Mouse (Mus musculus) forelimb bud, embryonic 11.5 days (tissue): ENCODE measurements around the gene Tor1b.
"Not testable (repeated sequence)": the region's sequence is repeated elsewhere in the genome, so short reads cannot be mapped to it uniquely, and the experiment has no call there.

Source experiments
- DNase-seq: peaks from one replicate; pipeline ENCODE4 v3.0.0-alpha.2; 2012; ENCODE audit warnings: low read depth, low spot score

Tor1b gene

DNA sequence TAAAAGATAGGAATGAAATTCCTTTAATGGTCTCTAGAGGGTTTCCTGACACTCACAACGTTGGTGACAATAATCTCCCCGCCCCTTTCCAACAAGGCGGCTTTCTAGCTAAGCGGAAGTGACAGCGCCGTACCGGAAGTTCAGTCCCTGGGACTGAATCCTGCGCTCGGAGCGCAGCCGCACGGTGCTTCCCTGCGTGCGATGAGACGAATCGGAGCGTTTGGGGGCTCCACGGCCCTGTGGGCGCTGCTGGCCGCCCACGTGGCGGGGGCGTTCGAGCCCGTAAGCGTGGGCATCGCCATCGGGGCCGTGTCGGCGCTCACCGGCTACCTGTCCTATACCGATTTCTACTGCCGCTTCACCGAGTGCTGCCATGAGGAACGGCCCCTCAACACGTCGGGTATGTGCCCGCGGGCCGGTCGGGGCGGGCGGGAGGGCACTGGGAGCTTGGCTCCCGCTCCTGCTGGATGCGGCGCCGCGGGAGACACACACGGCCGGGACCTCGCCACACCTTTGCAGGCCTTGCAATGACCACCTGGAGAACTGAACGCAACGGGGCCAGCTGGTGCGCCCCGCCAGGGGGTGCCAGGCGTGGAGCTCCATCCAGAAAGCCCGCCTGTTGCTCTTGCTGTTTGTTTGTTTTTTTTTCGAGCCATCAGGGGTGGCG is at the start of gene Tor1b:
Gene Tor1b (plus strand): TSS at position 136 of the 667 bp plus-strand sequence.
- peak; percentile 89 for DNase-seq

GRCm38 (mm10) chr2:30904231-30904630 is 48.5 kb upstream of the Tor1b start:
- no peak for DNase-seq

DNA sequence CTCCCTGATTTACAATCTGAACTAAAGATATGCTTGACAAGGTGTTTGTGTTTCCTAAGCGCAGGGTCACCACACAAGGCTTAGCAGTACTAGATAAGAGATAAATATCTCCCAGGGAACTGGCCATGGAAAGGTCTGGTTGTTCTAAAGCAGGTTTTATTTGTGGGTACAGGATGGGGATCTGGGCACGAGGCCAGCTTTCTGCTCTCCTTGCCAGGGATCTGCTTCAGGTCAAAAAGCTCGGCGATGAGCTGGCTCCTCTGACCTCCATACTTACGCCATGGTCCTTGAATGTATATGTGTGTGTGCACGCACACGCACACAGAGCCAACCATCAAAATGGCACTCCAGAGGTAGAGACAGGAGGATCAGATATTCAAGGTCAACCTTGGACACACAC is 47.8 kb upstream of the Tor1b start:
- DNase-seq, result no peak

GRCm38 (mm10) chr2:30905906-30906305 is 46.9 kb upstream of the Tor1b start:
- no peak for DNase-seq

DNA sequence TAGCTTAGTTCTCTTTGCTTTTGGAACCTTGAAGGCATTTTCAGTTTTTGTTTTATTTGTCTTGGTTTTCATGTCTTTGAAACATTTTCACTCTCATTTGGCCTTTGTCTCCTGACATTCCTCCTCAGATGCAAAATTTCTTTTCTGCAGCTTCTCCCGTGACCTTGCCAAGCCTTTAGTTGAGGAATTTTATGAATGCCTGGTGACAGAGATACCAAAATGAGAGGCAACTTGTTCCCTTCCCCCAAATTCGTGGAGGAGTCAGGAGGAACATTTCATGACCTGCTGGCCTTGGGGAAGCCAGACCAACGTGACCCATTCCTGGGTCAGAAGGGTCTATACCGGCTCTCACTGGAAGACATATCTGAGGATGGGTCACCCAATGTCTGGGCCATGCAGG is 46.1 kb upstream of the Tor1b start:
- no peak for DNase-seq

DNA sequence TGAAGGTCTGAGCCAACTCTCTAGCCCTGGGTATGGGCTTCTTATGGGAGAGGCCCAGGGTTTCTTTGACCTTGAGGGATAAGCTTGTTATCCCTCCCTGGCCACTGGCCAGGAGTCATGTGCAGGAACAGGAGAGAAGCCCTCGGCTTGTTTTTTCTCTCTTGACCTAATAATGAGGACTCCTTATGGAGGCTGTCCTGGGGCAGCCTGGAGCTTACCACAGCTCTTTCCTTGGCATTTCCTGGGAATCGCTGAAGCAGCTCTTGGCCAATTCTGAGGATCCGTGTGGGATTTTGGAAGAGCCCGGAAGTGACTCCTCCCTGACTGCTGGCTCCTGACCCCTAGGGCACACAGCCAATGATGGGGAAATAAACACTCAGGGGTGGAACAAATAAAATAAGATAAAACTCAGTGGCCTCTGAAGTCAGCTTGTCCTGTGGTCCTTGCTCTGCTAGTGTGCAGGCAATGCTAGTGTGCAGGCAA is 40.4 kb upstream of the Tor1b start:
- no peak for DNase-seq

- no peak for DNase-seq
Observed at GRCm38 (mm10) chr2:30913022-30913421, 39.7 kb upstream of the Tor1b start.

DNA sequence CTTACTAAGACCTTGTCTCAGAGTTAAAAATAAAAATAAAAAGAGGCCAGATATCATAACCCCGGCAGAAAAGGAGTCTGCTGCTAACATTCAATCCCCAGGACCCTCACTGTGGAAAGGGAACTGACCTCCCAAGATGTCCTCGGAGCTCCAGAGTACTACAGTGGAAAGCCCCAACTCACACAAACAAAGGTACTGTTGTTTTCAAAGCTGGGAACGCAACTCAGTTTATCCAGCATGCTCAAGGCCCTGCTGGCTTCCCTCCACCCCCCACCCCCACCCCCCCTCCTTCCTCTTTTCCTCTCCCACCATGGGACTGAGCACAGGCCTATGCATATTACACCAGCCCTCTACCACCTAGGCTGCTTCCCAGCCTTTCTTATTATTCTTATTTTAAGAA is 37.9 kb upstream of the Tor1b start:
- DNase-seq, result no peak

GRCm38 (mm10) chr2:30915376-30915775 is 37.4 kb upstream of the Tor1b start:
- no peak for DNase-seq

GRCm38 (mm10) chr2:30915933-30916332 is 36.8 kb upstream of the Tor1b start:
- DNase-seq, result not testable (repeated sequence)

DNA sequence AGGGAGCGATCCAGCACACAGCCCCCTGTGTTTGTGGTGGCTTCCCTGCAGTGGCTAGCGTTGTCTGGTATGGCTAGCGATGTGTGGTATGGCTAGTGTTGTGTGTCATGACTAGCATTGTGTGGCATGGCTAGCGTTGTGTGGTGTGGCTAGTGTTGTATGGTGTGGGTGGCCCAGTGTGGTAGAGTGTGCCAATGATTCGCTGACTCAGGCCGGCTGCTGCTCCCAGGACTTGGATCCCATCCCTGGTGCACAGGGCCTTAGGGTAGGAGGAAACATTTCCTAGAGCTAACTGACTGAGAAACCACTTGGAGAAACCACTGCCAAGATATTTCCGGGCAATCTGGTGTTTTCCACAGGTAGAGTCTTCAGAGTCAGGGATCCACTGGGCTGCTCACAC is 35.1 kb upstream of the Tor1b start:
- no peak for DNase-seq

- no peak for DNase-seq
Observed at GRCm38 (mm10) chr2:30918126-30918525, 34.6 kb upstream of the Tor1b start.

DNA sequence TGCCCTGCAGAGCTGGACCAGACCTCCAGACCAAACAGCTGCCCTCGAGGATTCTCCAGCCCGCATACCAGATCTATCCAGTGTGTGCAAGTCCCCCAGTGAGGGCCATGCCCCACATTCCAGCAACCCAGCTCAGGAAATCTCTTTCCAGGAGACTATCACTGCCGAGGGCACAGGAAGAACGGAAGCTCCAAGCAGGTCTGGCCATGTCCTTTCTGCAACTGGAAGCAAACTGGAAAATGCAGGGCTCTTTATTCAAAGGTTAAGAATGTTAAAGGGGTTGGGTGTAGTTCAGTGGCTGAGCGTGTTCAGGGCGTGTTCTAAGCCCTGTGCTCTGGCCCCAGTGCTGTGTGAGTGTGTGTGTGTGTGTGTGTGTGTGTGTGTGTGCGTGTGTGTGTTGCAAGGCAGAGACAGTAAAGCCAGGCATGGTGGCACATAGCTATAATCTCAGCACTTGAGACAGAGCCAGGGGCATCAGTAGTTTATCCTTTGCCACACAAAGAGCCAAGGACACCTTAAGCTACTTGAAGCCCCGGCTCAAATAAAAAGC is 33.9 kb upstream of the Tor1b start:
- no peak for DNase-seq

DNA sequence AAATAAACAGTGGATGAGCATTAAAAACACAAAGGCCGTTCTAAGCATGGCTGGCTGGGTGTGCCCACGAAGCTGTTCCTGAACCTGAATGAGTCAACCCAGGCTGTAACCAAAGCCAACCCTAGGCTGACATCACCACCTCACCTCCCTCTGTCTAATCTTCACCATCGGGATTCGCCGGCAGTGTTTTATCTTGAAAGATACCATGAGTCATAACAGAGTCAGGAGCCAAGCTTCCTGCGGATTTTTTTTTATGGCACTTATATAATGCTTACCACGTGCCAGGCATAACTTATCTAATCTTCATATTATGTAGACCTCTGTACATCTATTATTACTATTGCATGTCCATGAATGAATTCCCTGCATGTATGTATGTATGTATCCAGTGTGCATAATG is 32.5 kb upstream of the Tor1b start:
- DNase-seq, result no peak

- DNase-seq, result no peak
Observed at GRCm38 (mm10) chr2:30923099-30923498, 29.7 kb upstream of the Tor1b start.

GRCm38 (mm10) chr2:30925181-30925580 is 27.6 kb upstream of the Tor1b start:
- DNase-seq, result no peak

DNA sequence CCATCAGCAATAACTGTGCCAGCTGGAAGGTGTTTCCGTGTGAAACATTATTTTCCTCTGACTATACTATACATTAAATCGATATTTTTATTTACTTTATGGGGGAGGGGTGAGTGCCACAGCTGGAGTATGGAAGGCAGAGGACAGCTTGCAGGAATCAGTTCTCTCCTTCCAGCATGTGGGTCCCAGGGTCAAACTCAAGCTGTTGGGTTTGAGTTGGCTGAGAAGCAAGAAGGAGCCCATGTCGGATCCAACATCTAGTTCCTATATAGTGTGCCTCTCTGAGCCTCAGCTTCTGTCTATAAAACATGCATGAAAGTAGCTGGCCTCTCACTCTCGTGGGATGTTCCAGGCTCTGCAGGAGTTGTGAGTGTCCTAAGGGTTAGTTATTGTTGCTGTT is 26.4 kb upstream of the Tor1b start:
- DNase-seq, result no peak

- DNase-seq, result no peak
Observed at GRCm38 (mm10) chr2:30927151-30927781, 25.5 kb upstream of the Tor1b start.

DNA sequence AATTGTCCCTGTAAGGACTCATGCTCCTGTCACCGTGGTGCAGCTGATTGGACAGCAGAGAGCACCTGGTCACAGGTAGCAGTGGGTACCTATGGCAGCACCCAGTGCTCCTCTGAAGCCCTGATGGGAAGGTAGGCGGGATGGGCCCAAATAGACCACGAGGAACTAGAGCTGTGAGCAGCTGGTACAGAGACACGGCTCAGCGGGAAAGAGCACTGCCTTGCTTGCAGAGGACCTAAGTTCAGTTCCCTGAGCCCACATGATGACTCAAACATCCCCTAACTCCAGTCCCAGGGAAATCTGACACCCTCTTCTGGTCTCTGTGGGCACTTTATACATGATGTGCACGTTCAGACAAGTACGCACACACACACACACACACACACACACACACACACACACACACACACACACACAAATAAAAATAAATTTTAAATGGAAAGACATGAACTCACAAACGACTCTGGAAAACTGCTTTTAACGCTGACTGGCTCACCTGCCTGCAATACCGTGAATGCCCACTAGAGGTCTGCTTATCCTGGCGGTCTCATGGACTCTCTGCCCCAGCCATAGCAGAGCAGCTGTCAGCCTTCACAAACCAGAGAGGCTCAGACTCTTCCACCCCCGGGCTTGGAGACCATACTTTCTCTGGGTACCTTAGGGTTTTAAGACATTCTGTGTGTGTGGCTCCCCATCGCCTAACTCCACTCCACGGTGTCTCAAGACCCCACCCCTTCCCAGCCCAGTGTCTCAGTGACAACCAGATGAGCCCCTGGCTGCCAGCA is 24.7 kb upstream of the Tor1b start:
- peak; percentile 81 for DNase-seq

- DNase-seq, result no peak
Observed at GRCm38 (mm10) chr2:30928893-30929482, 23.8 kb upstream of the Tor1b start.

DNA sequence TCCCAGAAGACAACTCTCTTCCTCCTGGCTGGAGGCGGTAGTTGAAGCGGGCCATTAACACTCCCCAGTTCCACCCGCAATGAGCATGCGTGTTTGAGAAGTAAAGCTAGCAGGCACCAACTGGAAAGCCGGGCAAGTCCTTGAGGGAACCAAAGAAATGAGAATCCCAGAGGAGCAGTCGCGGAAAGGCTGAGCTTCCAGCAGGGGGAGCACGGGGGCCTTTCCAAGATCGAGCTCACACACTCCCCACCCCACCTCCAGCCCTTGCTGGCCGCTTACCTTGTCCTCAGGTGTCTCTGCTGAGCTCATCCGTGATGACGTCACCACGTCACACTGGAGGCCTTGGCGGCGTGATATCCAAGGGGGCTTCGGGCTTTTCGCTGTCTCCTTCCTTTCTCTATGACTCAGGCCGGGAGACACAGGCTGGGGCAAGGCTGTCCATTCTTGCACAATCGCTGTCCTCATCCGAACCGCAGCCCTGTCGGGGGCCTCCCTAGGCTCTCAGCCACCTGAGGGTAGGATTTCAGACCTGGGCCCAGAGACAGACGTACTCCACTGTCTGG is 23.2 kb upstream of the Tor1b start, which contains the start of gene Ptges:
Gene Ptges (minus strand): TSS at position 381 of the 563 bp plus-strand sequence.
- peak; percentile 73 for DNase-seq
